In genomic region chr2:146745012-146745682, GRCm38 (mm10) we compare ENCODE assay signal across 10 mouse cellular contexts.
DNase-seq lines count a peak whose midpoint lies in the region; ATAC-seq and TF ChIP-seq lines count a peak whose summit lies in the region.
"Had no signal": no experiment of that assay in that cellular context is flagged by ENCODE, and none has a peak within 500 bp of the region (broad histone marks: within the 10 kb centered on the region; RNA-seq: fewer than 3 reads in every experiment).

No protein-coding gene starts in this region.

- no peak overlapping the region for H3K27ac ChIP-seq in heart, embryonic 13.5 days (replicated peaks)
- H3K27ac ChIP-seq in embryonic facial prominence, embryonic 13.5 days = no peak overlapping the region
- peak overlapping the region; percentile 69 for H3K27ac ChIP-seq in forebrain, postnatal 0 days (ENCODE audit: low read depth, low read length)
- peak overlapping the region; percentile 71 for H3K27ac ChIP-seq in midbrain, embryonic 12.5 days (replicated peaks)
- H3K27ac ChIP-seq: liver, embryonic 14.5 days had no signal

- no peaks in the 10 kb centered on the region for H3K36me3 ChIP-seq in heart, embryonic 13.5 days
- no peaks in the 10 kb centered on the region for H3K36me3 ChIP-seq in embryonic facial prominence, embryonic 13.5 days
- no peaks in the 10 kb centered on the region for H3K36me3 ChIP-seq in forebrain, postnatal 0 days (ENCODE audit: insufficient read depth)
- H3K36me3 ChIP-seq in midbrain, embryonic 12.5 days = no peaks in the 10 kb centered on the region

- TF ChIP-seq CTCF in forebrain, postnatal 0 days (IDR thresholded peaks at IDR 0.05; ENCODE audit: low read depth) = no peak

- DNase-seq in heart, postnatal 4 days = no peak
- no peak for DNase-seq in forebrain, postnatal 0 days
- DNase-seq in spleen, postnatal 4 days (ENCODE audit: low spot score in 2 of 2) = no peak
- DNase-seq in gastrocnemius, postnatal 36 days = no peak
- no peak for DNase-seq in spleen, postnatal 14 days (ENCODE audit: low spot score in 2 of 2)

- peaks cover 4% of the 10 kb centered on the region; the same call in 1 of the 2 replicates for H3K27me3 ChIP-seq in heart, embryonic 13.5 days (replicated peaks)
- H3K27me3 ChIP-seq in embryonic facial prominence, embryonic 13.5 days = no peaks in the 10 kb centered on the region
- H3K27me3 ChIP-seq in forebrain, postnatal 0 days (ENCODE audit: insufficient read depth, low read length) = no peaks in the 10 kb centered on the region
- H3K27me3 ChIP-seq in midbrain, embryonic 12.5 days = peaks cover 27% of the 10 kb centered on the region

- intact Hi-C loops in gastrocnemius, postnatal 36 days (cut with DNase I) = no loop called here

- peaks cover 11% of the 10 kb centered on the region; the same call in 1 of the 2 replicates for H3K4me1 ChIP-seq in heart, embryonic 13.5 days
- peaks cover 10% of the 10 kb centered on the region; the same call in 1 of the 2 replicates for H3K4me1 ChIP-seq in embryonic facial prominence, embryonic 13.5 days
- H3K4me1 ChIP-seq in forebrain, postnatal 0 days (ENCODE audit: insufficient read depth) = peaks cover 5% of the 10 kb centered on the region; the same call in 1 of the 2 replicates
- peaks cover 22% of the 10 kb centered on the region for H3K4me1 ChIP-seq in midbrain, embryonic 12.5 days

- WGBS in heart, embryonic 13.5 days = 48% methylated on average over 18 of the region's 18 CpGs
- 68% methylated on average over 18 of the region's 18 CpGs for WGBS in embryonic facial prominence, embryonic 13.5 days
- WGBS in forebrain, postnatal 0 days = 25% methylated on average over 18 of the region's 18 CpGs
- WGBS in midbrain, embryonic 12.5 days = 39% methylated on average over 18 of the region's 18 CpGs

- H3K4me2 ChIP-seq in heart, embryonic 13.5 days = peak overlapping the region; percentile 63
- peak overlapping the region; percentile 37 for H3K4me2 ChIP-seq in embryonic facial prominence, embryonic 13.5 days
- H3K4me2 ChIP-seq in forebrain, postnatal 0 days (ENCODE audit: low read depth) = peak overlapping the region; percentile 58
- peak overlapping the region; percentile 50 for H3K4me2 ChIP-seq in midbrain, embryonic 12.5 days (replicated peaks)

- ATAC-seq in heart, embryonic 13.5 days (ENCODE audit: extremely low read depth, insufficient number of reproducible peaks, low FRiP score, low TSS enrichment) = no peak
- ATAC-seq in embryonic facial prominence, embryonic 13.5 days (ENCODE audit: insufficient number of reproducible peaks, insufficient read depth, low FRiP score, low TSS enrichment, low read depth) = no peak
- ATAC-seq in forebrain, postnatal 0 days = no peak
- peak; percentile 48; the same call in 1 of the 2 replicates for ATAC-seq in midbrain, embryonic 12.5 days (ENCODE audit: low FRiP score, low read depth)
- ATAC-seq: CD4-positive, CD25-positive, alpha-beta regulatory T cell, adult 4 months had no signal

- no peak overlapping the region for H3K9ac ChIP-seq in heart, embryonic 13.5 days
- H3K9ac ChIP-seq in embryonic facial prominence, embryonic 13.5 days = no peak overlapping the region
- peak overlapping the region; percentile 53 for H3K9ac ChIP-seq in forebrain, postnatal 0 days
- H3K9ac ChIP-seq in midbrain, embryonic 12.5 days (replicated peaks) = no peak overlapping the region
- H3K9ac ChIP-seq: liver, embryonic 14.5 days had no signal

- H3K4me3 ChIP-seq in heart, embryonic 13.5 days = peak overlapping the region; percentile 32
- H3K4me3 ChIP-seq in embryonic facial prominence, embryonic 13.5 days = peak overlapping the region; percentile 9; the same call in 1 of the 2 replicates
- peak overlapping the region; percentile 42 for H3K4me3 ChIP-seq in forebrain, postnatal 0 days (ENCODE audit: low read depth, low read length)
- H3K4me3 ChIP-seq in midbrain, embryonic 12.5 days = peak overlapping the region; percentile 25

- H3K9me3 ChIP-seq in heart, embryonic 13.5 days = no peaks in the 10 kb centered on the region
- no peaks in the 10 kb centered on the region for H3K9me3 ChIP-seq in embryonic facial prominence, embryonic 13.5 days
- no peaks in the 10 kb centered on the region for H3K9me3 ChIP-seq in forebrain, postnatal 0 days (ENCODE audit: low read length)
- no peaks in the 10 kb centered on the region for H3K9me3 ChIP-seq in midbrain, embryonic 12.5 days

Comparison
In these comparisons a context has a peak if more than half of its experiments do, and no peak if none do; other contexts are left out.
1. H3K27ac ChIP-seq: peak in forebrain, postnatal 0 days (single experiment) and midbrain, embryonic 12.5 days (single experiment); none in heart, embryonic 13.5 days (single experiment) and embryonic facial prominence, embryonic 13.5 days (single experiment).
2. Peak in every context shown above with its lines, with median percentiles within 50 percentile points of each other: H3K4me2 ChIP-seq and H3K4me3 ChIP-seq.